Mouse (Mus musculus): Measurements from ENCODE around the gene Eefsec. TPM values are rescaled to one million over a fixed set of nuclear protein-coding genes. Genes with fewer than 3 reads are reported as not detected.

The Eefsec gene
- polyA plus RNA-seq, 1 experiment from 2014 or later: 37.4 TPM

- Histone ChIP-seq H3K27ac (replicated peaks) (peak overlapping the region; percentile 56; the same call in 1 of the 2 replicates), H3K9ac (no peak overlapping the region), H3K4me2 (replicated peaks) (no peak overlapping the region), H3K9me3 (replicated peaks) (no peaks in the 10 kb centered on the region), H3K27me3 (no peaks in the 10 kb centered on the region), H3K36me3 (no peaks in the 10 kb centered on the region), H3K4me1 (peaks cover 57% of the 10 kb centered on the region), H3K4me3 (replicated peaks) (no peak overlapping the region)
- no peak for ATAC-seq (ENCODE audit: insufficient number of reproducible peaks, low FRiP score, low TSS enrichment, low read depth)
- WGBS: 48% methylated on average over 7 of the region's 7 CpGs
Measured at GRCm38 (mm10) chr6:88340761-88341160, 105.6 kb downstream of the Eefsec start.

GRCm38 (mm10) chr6:88329336-88329735 is 117.0 kb downstream of the Eefsec start:
- Histone ChIP-seq H3K4me3 (replicated peaks) (no peak overlapping the region), H3K4me1 (no peaks in the 10 kb centered on the region), H3K9ac (no peak overlapping the region), H3K9me3 (replicated peaks) (0 out of 2 replicates have a peak, but pooled peaks cover 5% of the 10 kb centered on the region), H3K27me3 (no peaks in the 10 kb centered on the region), H3K36me3 (no peaks in the 10 kb centered on the region), H3K4me2 (replicated peaks) (no peak overlapping the region), H3K27ac (replicated peaks) (no peak overlapping the region; the same call in 1 of the 2 replicates)
- no peak for ATAC-seq (ENCODE audit: insufficient number of reproducible peaks, low FRiP score, low TSS enrichment, low read depth)

GRCm38 (mm10) chr6:88321879-88322278 is 124.5 kb downstream of the Eefsec start:
- Histone ChIP-seq H3K4me3 (replicated peaks) (no peak overlapping the region), H3K36me3 (no peaks in the 10 kb centered on the region), H3K9me3 (replicated peaks) (no peaks in the 10 kb centered on the region), H3K4me1 (peaks cover 15% of the 10 kb centered on the region; the same call in 1 of the 2 replicates), H3K27ac (replicated peaks) (no peak overlapping the region), H3K4me2 (replicated peaks) (no peak overlapping the region), H3K9ac (no peak overlapping the region), H3K27me3 (no peaks in the 10 kb centered on the region)
- 29% methylated on average over 7 of the region's 7 CpGs for WGBS
- peak; percentile 54; the same call in 1 of the 2 replicates for ATAC-seq (ENCODE audit: insufficient number of reproducible peaks, low FRiP score, low TSS enrichment, low read depth)

- no peaks in the 10 kb centered on the region for H3K27me3 ChIP-seq
- H3K27ac ChIP-seq (replicated peaks): no peak overlapping the region
- no peak overlapping the region for H3K9ac ChIP-seq
- peaks cover 15% of the 10 kb centered on the region; the same call in 1 of the 2 replicates for H3K4me1 ChIP-seq
- 61% methylated on average over 5 of the region's 5 CpGs for WGBS
- H3K4me2 ChIP-seq (replicated peaks): no peak overlapping the region
- ATAC-seq (ENCODE audit: insufficient number of reproducible peaks, low FRiP score, low TSS enrichment, low read depth): no peak
- H3K36me3 ChIP-seq: no peaks in the 10 kb centered on the region
- H3K4me3 ChIP-seq (replicated peaks): no peak overlapping the region
- H3K9me3 ChIP-seq (replicated peaks): no peaks in the 10 kb centered on the region
Measured at GRCm38 (mm10) chr6:88321253-88321652, 125.1 kb downstream of the Eefsec start.

GRCm38 (mm10) chr6:88319735-88320134 is 126.6 kb downstream of the Eefsec start:
- no peaks in the 10 kb centered on the region for H3K36me3 ChIP-seq
- no peak overlapping the region for H3K27ac ChIP-seq (replicated peaks)
- no peak overlapping the region for H3K9ac ChIP-seq
- peaks cover 15% of the 10 kb centered on the region; the same call in 1 of the 2 replicates for H3K4me1 ChIP-seq
- H3K27me3 ChIP-seq: no peaks in the 10 kb centered on the region
- no peak for ATAC-seq (ENCODE audit: insufficient number of reproducible peaks, low FRiP score, low TSS enrichment, low read depth)
- H3K4me2 ChIP-seq (replicated peaks): no peak overlapping the region
- H3K4me3 ChIP-seq (replicated peaks): no peak overlapping the region
- H3K9me3 ChIP-seq (replicated peaks): no peaks in the 10 kb centered on the region
- 77% methylated on average over 1 of the region's 1 CpGs for WGBS

- WGBS: 47% methylated on average over 2 of the region's 2 CpGs
- Histone ChIP-seq H3K9ac (no peak overlapping the region), H3K4me1 (0 out of 2 replicates have a peak, but pooled peaks cover 4% of the 10 kb centered on the region), H3K9me3 (replicated peaks) (no peaks in the 10 kb centered on the region), H3K27me3 (no peaks in the 10 kb centered on the region), H3K27ac (replicated peaks) (no peak overlapping the region), H3K4me2 (replicated peaks) (no peak overlapping the region), H3K4me3 (replicated peaks) (no peak overlapping the region), H3K36me3 (no peaks in the 10 kb centered on the region)
- no peak for ATAC-seq (ENCODE audit: insufficient number of reproducible peaks, low FRiP score, low TSS enrichment, low read depth)
Measured at GRCm38 (mm10) chr6:88315295-88315694, 131.0 kb downstream of the Eefsec start.

- H3K27ac ChIP-seq (replicated peaks): no peak overlapping the region
- ATAC-seq (ENCODE audit: insufficient number of reproducible peaks, low FRiP score, low TSS enrichment, low read depth): no peak
- no peak overlapping the region for H3K4me3 ChIP-seq (replicated peaks)
- 54% methylated on average over 9 of the region's 9 CpGs for WGBS
- no peaks in the 10 kb centered on the region for H3K36me3 ChIP-seq
- H3K9ac ChIP-seq: no peak overlapping the region
- no peak overlapping the region for H3K4me2 ChIP-seq (replicated peaks)
- H3K4me1 ChIP-seq: 0 out of 2 replicates have a peak, but pooled peaks cover 4% of the 10 kb centered on the region
- no peaks in the 10 kb centered on the region for H3K27me3 ChIP-seq
- no peaks in the 10 kb centered on the region for H3K9me3 ChIP-seq (replicated peaks)
Measured at GRCm38 (mm10) chr6:88313937-88314336, 132.4 kb downstream of the Eefsec start.

- Histone ChIP-seq H3K27me3 (no peaks in the 10 kb centered on the region), H3K27ac (replicated peaks) (no peak overlapping the region), H3K4me1 (0 out of 2 replicates have a peak, but pooled peaks cover 4% of the 10 kb centered on the region), H3K36me3 (no peaks in the 10 kb centered on the region), H3K4me3 (replicated peaks) (no peak overlapping the region), H3K4me2 (replicated peaks) (no peak overlapping the region), H3K9ac (no peak overlapping the region), H3K9me3 (replicated peaks) (no peaks in the 10 kb centered on the region)
- whole genome bisulfite sequencing: 71% methylated on average over 10 of the region's 10 CpGs
- ATAC-seq (ENCODE audit: insufficient number of reproducible peaks, low FRiP score, low TSS enrichment, low read depth): no peak
Measured at GRCm38 (mm10) chr6:88311593-88311992, 134.7 kb downstream of the Eefsec start.

GRCm38 (mm10) chr6:88306100-88306746 is 140.1 kb downstream of the Eefsec start:
- 78% methylated on average over 4 of the region's 4 CpGs for WGBS
- no peaks in the 10 kb centered on the region for H3K4me1 ChIP-seq
- no peaks in the 10 kb centered on the region for H3K36me3 ChIP-seq
- no peak overlapping the region for H3K9ac ChIP-seq
- no peak overlapping the region for H3K4me3 ChIP-seq (replicated peaks)
- H3K27ac ChIP-seq (replicated peaks): no peak overlapping the region
- H3K4me2 ChIP-seq (replicated peaks): no peak overlapping the region
- no peak for ATAC-seq (ENCODE audit: insufficient number of reproducible peaks, low FRiP score, low TSS enrichment, low read depth)
- no peaks in the 10 kb centered on the region for H3K9me3 ChIP-seq (replicated peaks)
- no peaks in the 10 kb centered on the region for H3K27me3 ChIP-seq

GRCm38 (mm10) chr6:88301234-88301633 is 145.1 kb downstream of the Eefsec start:
- ATAC-seq (ENCODE audit: insufficient number of reproducible peaks, low FRiP score, low TSS enrichment, low read depth): no peak
- Histone ChIP-seq H3K4me1 (no peaks in the 10 kb centered on the region), H3K36me3 (peaks cover 6% of the 10 kb centered on the region; the same call in 1 of the 2 replicates), H3K9ac (no peak overlapping the region), H3K4me3 (replicated peaks) (no peak overlapping the region), H3K27ac (replicated peaks) (no peak overlapping the region), H3K9me3 (replicated peaks) (no peaks in the 10 kb centered on the region), H3K27me3 (no peaks in the 10 kb centered on the region), H3K4me2 (replicated peaks) (no peak overlapping the region)
- 73% methylated on average over 7 of the region's 7 CpGs for whole genome bisulfite sequencing

- Histone ChIP-seq H3K27ac (replicated peaks) (no peak overlapping the region), H3K4me1 (no peaks in the 10 kb centered on the region), H3K27me3 (no peaks in the 10 kb centered on the region), H3K9me3 (replicated peaks) (no peaks in the 10 kb centered on the region), H3K4me2 (replicated peaks) (no peak overlapping the region), H3K9ac (no peak overlapping the region), H3K36me3 (peaks cover 6% of the 10 kb centered on the region; the same call in 1 of the 2 replicates), H3K4me3 (replicated peaks) (no peak overlapping the region)
- no peak for ATAC-seq (ENCODE audit: insufficient number of reproducible peaks, low FRiP score, low TSS enrichment, low read depth)
- 65% methylated on average over 2 of the region's 2 CpGs for WGBS
Measured at GRCm38 (mm10) chr6:88299491-88299890, 146.8 kb downstream of the Eefsec start.
